Mouse (Mus musculus): ENCODE results near the gene Ago1. TPM values are rescaled to one million over a fixed set of nuclear protein-coding genes. Genes with fewer than 3 reads are reported as not detected.

Ago1 gene
- polyA plus RNA-seq, 1 experiment = 6.1 TPM

DNA sequence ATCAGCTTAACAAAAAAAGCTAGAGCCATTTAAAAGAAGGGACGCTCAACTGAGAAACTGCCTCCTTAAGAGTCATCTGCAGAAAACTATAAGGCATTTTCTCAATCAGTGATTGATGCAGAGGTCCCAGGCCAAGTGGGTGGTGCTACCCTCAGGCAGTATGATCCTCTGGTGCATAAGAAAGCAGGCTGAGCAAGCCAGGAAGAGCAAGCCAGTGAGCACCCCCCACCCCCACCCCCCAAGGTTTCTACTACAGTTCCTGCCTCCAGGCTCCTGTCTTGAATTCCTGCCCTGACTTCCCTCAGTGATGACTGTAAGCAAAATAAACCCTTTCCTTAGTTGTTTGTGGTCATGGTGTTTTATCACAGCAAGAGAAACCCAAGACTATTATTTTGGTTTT lies 18.1 kb downstream of the Ago1 start:
- TF ChIP-seq GATA1 (IDR thresholded peaks at IDR 0.05; ENCODE audit: low read length) = no peak

DNA sequence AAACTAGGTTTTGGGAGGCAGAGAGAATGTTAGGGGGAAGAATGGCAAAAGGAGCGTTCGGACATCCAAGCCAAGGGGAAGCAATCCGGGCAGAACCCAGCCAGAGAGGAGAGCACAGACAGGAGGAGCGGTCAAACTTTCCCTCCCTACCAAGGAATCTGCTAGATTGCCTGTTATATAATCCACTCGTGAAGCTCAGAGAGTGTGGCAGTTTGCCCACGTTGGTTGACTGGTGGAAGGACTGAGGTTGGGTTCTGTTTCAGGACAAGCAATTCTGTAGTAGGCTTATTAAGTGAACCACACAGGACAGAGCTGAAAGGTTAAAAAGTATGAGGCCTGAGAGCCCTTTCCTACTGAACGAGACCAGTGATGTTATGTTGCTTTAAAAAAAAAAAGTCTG lies 21.3 kb downstream of the Ago1 start:
- no peak for TF ChIP-seq GATA1 (IDR thresholded peaks at IDR 0.05; ENCODE audit: low read length)

DNA sequence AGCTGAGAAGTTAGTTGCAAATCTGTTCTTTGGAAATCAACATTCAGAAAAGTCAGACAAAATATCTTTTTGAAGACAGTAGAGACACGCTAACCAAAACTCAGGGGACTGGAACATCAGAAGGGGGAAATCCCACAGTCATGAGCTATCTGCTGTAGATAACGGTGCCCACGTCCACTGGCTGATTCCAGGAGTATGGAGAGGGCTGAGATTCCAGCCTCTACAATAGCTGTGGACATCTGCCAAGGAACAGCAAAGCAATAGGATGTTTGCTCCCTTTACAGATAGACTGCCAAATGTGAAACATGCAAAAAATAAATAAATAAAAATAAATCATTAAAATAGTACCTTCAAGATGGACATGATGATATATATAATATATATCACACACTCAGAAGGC lies 23.9 kb downstream of the Ago1 start:
- TF ChIP-seq GATA1 (IDR thresholded peaks at IDR 0.05; ENCODE audit: low read length) = no peak

DNA sequence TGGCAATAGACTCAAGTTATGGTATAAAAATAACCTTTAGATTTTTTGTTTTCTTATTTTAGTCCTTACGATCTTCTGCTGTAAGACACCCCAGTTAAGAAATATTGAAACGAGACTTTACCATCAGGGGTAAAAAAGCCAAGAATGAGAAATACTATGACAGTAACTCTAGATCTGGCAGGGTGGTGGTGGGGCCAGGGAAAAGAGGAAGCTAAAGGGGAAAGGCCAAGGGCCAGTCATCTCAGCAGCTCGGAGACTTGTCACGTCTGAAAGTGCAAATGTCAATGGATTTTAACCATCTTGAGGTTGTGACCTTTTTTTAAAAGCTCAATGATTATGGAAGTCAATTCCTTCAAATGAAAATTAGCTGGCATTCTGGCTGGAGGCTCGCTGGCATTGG lies 30.1 kb downstream of the Ago1 start:
- TF ChIP-seq GATA1 (IDR thresholded peaks at IDR 0.05; ENCODE audit: low read length) = no peak

DNA sequence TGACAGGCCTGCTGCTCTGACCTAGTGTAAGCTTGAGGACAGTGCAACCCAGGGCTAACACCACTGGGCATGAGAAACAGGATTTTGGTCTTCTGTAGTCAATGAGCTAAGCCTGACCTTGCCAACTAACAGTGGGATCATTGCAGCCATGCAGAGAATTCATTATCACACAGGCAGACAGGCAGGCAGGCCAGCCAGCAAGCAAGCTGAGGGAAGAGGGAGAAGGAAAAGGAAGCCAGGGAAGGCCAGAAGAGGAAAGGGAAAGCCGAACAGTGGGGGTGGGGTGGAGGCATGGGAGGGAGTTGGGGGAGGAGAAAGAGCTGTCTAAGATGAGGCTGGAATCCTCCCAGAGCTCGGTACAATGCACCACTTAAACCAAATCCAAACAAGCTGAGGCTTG lies 32.1 kb downstream of the Ago1 start:
- TF ChIP-seq GATA1 (IDR thresholded peaks at IDR 0.05; ENCODE audit: low read length) = no peak

DNA sequence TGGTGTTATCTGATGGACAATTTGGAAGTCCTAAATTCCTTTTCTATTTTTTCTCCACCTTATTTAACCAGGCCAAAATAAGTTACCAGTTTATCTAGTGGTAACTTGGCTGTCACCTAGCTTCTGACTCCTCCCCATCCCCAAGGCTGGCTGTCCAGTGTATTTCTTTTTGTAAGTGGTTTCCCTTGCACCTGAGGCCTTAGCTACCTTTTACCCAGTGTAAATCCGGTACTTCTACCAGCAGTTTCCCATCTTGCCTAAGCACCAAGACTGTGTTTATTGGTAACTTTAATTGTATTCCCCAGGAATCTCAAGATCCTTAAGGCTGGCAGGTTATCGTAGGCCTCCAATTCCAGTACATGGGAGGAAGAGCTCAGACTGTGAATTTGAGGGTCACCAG lies 34.3 kb downstream of the Ago1 start:
- no peak for TF ChIP-seq GATA1 (IDR thresholded peaks at IDR 0.05; ENCODE audit: low read length)

DNA sequence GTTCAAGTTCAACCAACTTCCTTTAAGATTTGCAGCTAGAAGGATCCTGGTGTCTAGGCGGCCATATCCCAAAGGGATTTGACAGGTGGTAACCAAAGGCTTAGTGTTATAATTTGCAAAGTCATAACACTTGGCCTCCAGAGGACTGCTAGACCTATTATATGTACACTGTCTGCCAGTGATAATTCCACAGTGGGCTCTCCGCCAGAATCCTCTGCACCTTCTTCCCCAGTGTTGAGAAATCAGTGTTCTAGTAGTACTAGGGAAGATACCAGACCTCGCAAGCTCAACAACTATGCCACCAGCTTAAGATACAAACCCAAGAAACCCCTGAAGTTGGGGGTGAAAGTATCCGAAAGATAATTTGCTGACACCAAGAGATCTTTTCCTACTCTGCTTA lies 35.2 kb downstream of the Ago1 start:
- TF ChIP-seq GATA1 (IDR thresholded peaks at IDR 0.05; ENCODE audit: low read length) = no peak

DNA sequence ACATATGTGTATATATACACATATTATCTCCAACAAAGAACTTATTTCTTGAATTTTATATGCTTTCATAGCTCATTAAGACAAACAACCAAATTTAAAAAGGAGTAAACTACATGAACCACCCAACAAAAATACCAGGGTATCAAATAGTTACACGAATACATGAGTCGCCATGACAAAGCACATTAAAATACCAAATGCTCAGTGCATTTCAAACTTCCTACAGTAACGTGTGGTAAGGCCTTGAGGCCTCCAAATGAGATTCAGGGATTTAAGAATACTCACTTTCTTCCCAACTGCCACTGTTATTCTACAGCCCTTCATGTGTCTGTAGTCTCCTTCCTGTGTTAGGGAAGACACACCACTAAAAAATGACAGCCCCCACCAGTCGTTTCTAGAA lies 36.6 kb downstream of the Ago1 start:
- TF ChIP-seq GATA1 (IDR thresholded peaks at IDR 0.05; ENCODE audit: low read length) = no peak

DNA sequence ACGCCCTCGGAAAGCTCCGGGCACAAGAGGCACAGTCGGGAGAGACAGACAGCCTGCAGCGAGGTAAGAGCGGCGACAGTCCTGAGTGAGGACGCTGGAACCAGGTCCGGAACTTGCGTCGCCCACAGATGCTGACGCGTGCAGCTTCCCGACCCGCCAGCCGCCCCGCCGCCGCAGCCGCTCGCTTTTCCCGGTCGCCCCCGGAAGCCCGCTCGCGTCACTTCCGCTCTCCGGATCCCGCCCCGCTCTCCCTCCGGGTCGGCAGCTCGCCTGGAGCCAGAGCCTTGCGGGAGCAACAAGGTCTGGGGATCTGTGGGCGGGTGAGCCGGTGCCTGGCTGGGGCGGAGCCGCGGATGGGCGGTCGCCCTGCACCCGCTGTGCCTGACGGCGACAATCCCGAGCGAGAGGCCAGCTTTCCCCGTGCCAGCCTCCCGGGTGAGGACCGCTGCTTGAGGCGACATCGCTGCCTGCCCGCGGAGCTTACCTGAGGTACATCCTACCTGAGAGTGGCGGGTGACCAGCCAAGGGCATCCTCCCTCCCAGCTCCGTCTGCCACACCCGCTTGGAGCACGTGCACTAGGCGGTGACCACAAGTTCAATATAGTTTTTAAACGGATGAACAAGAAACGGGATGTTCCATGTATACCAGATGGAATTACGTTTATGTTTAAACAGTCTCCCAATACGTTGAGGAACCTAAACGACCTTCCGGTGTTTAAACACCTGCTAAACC lies 38.9 kb downstream of the Ago1 start, which contains the start of gene Ago3:
TSS of gene Ago3 (minus strand) at position 210 of the 733 bp plus-strand sequence.
- no peak for TF ChIP-seq GATA1 (IDR thresholded peaks at IDR 0.05; ENCODE audit: low read length)

DNA sequence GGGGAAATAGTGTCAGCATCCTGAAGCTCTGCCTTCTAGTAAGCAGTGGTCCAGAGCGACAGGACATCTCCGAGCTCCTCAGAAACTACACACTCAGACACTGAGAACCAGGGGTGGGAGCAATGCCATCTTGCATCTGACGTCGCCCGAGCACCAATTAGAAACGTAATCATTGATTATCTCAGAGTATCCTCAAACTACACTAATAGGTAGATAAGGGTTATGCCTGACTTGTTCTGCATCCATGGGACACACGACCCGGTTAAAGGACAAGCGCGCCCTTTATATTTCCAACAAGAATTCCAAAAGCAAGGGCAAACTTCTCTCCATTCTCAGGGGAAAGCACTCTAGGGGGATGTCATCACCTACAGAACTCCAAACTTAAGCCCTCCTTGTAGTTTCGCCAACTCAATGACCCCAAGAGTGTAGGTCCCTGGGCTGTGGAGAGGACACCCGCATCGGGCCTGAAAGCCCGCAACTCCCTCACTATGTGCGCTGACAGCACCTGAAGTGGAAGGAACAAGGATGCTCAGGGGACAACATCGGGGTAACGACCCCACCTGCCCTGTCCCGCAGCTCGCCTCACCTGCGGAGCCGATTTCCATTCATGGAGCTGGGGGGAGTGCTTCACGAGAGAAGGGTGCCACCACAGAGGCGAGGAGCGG lies 39.6 kb downstream of the Ago1 start:
- TF ChIP-seq GATA1 (IDR thresholded peaks at IDR 0.05; ENCODE audit: low read length) = no peak

DNA sequence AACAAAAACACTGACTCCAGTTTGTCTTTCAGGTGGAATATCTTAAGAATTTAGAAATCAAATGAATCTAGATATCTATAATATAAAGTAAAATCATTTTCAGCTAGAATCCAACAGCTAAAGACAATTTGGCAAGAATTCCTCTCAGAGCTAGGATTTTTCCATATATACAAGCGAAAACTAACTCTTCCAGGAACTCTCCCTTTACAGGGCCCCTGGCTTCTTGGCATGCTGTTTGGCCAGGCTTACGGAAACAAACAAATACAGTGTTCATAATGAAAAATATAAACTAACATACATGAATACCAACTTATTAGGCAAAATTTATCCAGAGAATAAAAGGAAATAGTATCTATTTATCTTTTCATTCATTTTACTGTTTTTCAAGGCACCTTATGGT lies 44.5 kb downstream of the Ago1 start:
- TF ChIP-seq GATA1 (IDR thresholded peaks at IDR 0.05; ENCODE audit: low read length) = no peak

DNA sequence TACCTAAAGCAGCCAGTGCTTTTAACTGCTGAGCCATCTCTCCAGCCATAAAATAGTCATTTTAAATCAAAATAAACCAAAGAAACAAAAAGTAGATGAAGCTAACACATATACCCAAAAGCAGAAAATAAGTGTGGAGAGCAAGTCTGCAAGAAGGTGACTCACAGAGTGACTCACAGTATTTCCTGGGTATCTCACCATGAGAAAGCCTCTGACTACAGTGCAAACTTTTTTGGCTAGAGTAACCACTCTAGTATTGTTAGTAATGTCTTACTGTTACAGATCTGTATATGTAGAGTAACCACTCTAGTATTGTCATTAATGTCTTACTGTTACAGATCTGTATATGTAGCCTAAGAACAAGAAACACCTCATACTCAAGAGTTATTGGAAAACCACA lies 52.7 kb downstream of the Ago1 start:
- no peak for TF ChIP-seq GATA1 (IDR thresholded peaks at IDR 0.05; ENCODE audit: low read length)

DNA sequence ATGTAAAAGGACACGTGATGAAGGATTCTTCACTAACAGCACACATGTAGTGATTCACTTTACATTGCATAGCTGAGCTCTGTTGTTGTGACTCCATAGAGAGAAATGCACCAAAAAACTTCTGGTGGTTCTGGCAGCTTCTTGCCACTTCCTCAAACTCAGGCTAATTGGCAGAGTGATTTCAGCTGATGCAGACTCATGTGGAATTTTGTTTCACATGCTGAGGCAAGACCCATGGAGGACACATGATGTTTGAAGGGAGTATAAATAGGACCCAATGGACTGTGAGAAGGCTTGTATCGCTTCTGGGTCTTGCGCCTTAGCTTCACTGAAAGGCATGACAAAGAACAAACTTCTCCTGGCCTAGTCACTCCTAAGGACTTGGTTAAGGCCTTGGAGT lies 55.9 kb downstream of the Ago1 start:
- no peak for TF ChIP-seq GATA1 (IDR thresholded peaks at IDR 0.05; ENCODE audit: low read length)

Other genes starting within 250 kb of the Ago1 start
- 87.6 and 112 TPM in 2 replicates for gene Map7d1, start 212.2 kb downstream of the Ago1 start, polyA plus RNA-seq (2012)
- gene Trappc3, start 206.3 kb downstream of the Ago1 start, polyA plus RNA-seq (2012) = 35.1 and 44.0 TPM in 2 replicates
- not detected in 2 replicates for gene Col8a2, start 181.8 kb downstream of the Ago1 start, polyA plus RNA-seq (2012)
- gene Adprhl2, start 146.9 kb downstream of the Ago1 start, polyA plus RNA-seq (2012) = 69.4 and 71.2 TPM in 2 replicates
- 0.09 and 0.12 TPM in 2 replicates for gene Tekt2, start 142.9 kb downstream of the Ago1 start, polyA plus RNA-seq (2012)
- 5.6 and 8.1 TPM in 2 replicates for gene Ago3, start 39.0 kb downstream of the Ago1 start, polyA plus RNA-seq (2012)
- not detected in 2 replicates for gene Ago4, start 64.9 kb upstream of the Ago1 start, polyA plus RNA-seq (2012)
- 5.7 and 9.8 TPM in 2 replicates for gene Clspn, start 88.4 kb upstream of the Ago1 start, polyA plus RNA-seq (2012)
- gene 5730409E04Rik, start 141.2 kb upstream of the Ago1 start, polyA plus RNA-seq (2012) = not detected in 2 replicates
- 124 and 160 TPM in 2 replicates for gene Psmb2, start 209.0 kb upstream of the Ago1 start, polyA plus RNA-seq (2012)